Mouse (Mus musculus) heart, embryonic 10.5 days (tissue): ENCODE measurements around the gene Gm5148. TPM values are rescaled to one million over a fixed set of nuclear protein-coding genes. Genes with fewer than 3 reads are reported as not detected.

Experiments used
- DNase-seq: peaks from one replicate; pipeline ENCODE4 v3.0.0-alpha.2; 2017; ENCODE audit warnings: low spot score
- H3K27ac ChIP-seq: fragments of 300-500 bp; sonication (generic); 2 replicates; pipeline ENCODE4 v1.5.1; 2016; ENCODE audit warnings: mild to moderate bottlenecking
- H3K27me3 ChIP-seq: fragments of 300-500 bp; sonication (generic); 2 replicates; pipeline ENCODE4 v1.6.1; 2016; ENCODE audit warnings: mild to moderate bottlenecking; ENCODE audit not compliant: poor library complexity, insufficient read depth, severe bottlenecking
- H3K36me3 ChIP-seq: fragments of 300-500 bp; sonication (generic); 2 replicates; pipeline ENCODE4 v1.6.1; 2016; ENCODE audit warnings: mild to moderate bottlenecking, moderate library complexity
- H3K4me1 ChIP-seq: fragments of 300-500 bp; sonication (generic); 2 replicates; pipeline ENCODE4 v1.6.1; 2016; ENCODE audit warnings: mild to moderate bottlenecking
- H3K4me3 ChIP-seq: fragments of 300-500 bp; sonication (generic); 2 replicates; pipeline ENCODE4 v1.5.1; 2016; ENCODE audit warnings: mild to moderate bottlenecking, moderate library complexity
- H3K9me3 ChIP-seq: fragments of 300-500 bp; sonication (generic); 2 replicates; pipeline ENCODE4 v1.6.1; 2016; ENCODE audit warnings: mild to moderate bottlenecking, moderate library complexity
- WGBS: fragments of 180-500 bp; shearing (Covaris S2); methylation state at CpG from one replicate; pipeline ENCODE4 v1.1.7; 2016; 5-methylcytosine and 5-hydroxymethylcytosine counted together
- polyA plus RNA-seq: library from polyadenylated mRNA; unstranded; fragments of >200 nt; fragmentation: Nextera tagmentation; extraction: Ambion mirVana; gene quantifications from 2 replicates; pipeline ENCODE4 v1.2.1, GENCODE M21; 2016

The Gm5148 gene
- 2.0 and 2.5 TPM in 2 replicates for polyA plus RNA-seq

- 1% methylated on average over 24 of the region's 24 CpGs for WGBS
- H3K27ac ChIP-seq: peak within 1 kb of the TSS; percentile 62
Measured at GRCm38 (mm10) chr3:37724171-37724804, at the start of gene Gm5148. Gene Gm5148, minus strand, starts transcription at chr3:37724490.

GRCm38 (mm10) chr3:37770951-37771350, 46.7 kb upstream of the Gm5148 start:
- H3K4me1 ChIP-seq: peaks cover 11% of the 10 kb centered on the region; the same call in 1 of the 2 replicates
- H3K27me3 ChIP-seq: no peaks in the 10 kb centered on the region
- no peaks in the 10 kb centered on the region for H3K36me3 ChIP-seq
- no peak overlapping the region for H3K4me3 ChIP-seq
- no peak overlapping the region for H3K27ac ChIP-seq
- DNase-seq: no peak
- H3K9me3 ChIP-seq: no peaks in the 10 kb centered on the region

More at GRCm38 (mm10) chr3:37724171-37724804, at the start of gene Gm5148:
- Histone ChIP-seq H3K36me3 (no peaks in the 10 kb centered on the region), H3K4me3 (peak within 1 kb of the TSS; percentile 62), H3K4me1 (peaks cover 22% of the 10 kb centered on the region), H3K27me3 (peaks cover 52% of the 10 kb centered on the region), H3K9me3 (no peaks in the 10 kb centered on the region)
- DNase-seq: no peak

GRCm38 (mm10) chr3:37769268-37769756, 45.0 kb upstream of the Gm5148 start:
- Histone ChIP-seq H3K36me3 (no peaks in the 10 kb centered on the region), H3K4me3 (no peak overlapping the region), H3K27me3 (no peaks in the 10 kb centered on the region), H3K27ac (no peak overlapping the region), H3K4me1 (peaks cover 11% of the 10 kb centered on the region; the same call in 1 of the 2 replicates), H3K9me3 (no peaks in the 10 kb centered on the region)
- WGBS: 37% methylated on average over 5 of the region's 5 CpGs
- DNase-seq: no peak

GRCm38 (mm10) chr3:37767147-37768015, 43.1 kb upstream of the Gm5148 start:
- no peaks in the 10 kb centered on the region for H3K36me3 ChIP-seq
- no peaks in the 10 kb centered on the region for H3K27me3 ChIP-seq
- DNase-seq: no peak
- no peaks in the 10 kb centered on the region for H3K9me3 ChIP-seq
- H3K27ac ChIP-seq: no peak overlapping the region
- no peak overlapping the region for H3K4me3 ChIP-seq
- peaks cover 11% of the 10 kb centered on the region; the same call in 1 of the 2 replicates for H3K4me1 ChIP-seq
- 52% methylated on average over 12 of the region's 12 CpGs for WGBS

GRCm38 (mm10) chr3:37766628-37767027, 42.3 kb upstream of the Gm5148 start:
- no peak overlapping the region for H3K27ac ChIP-seq
- no peaks in the 10 kb centered on the region for H3K27me3 ChIP-seq
- H3K4me3 ChIP-seq: no peak overlapping the region
- no peaks in the 10 kb centered on the region for H3K36me3 ChIP-seq
- 46% methylated on average over 4 of the region's 4 CpGs for WGBS
- H3K9me3 ChIP-seq: no peaks in the 10 kb centered on the region
- peaks cover 11% of the 10 kb centered on the region; the same call in 1 of the 2 replicates for H3K4me1 ChIP-seq
- DNase-seq: no peak

GRCm38 (mm10) chr3:37765971-37766370, 41.7 kb upstream of the Gm5148 start:
- 78% methylated on average over 5 of the region's 5 CpGs for WGBS
- H3K27me3 ChIP-seq: no peaks in the 10 kb centered on the region
- no peak for DNase-seq
- H3K4me3 ChIP-seq: no peak overlapping the region
- H3K9me3 ChIP-seq: no peaks in the 10 kb centered on the region
- no peak overlapping the region for H3K27ac ChIP-seq
- no peaks in the 10 kb centered on the region for H3K36me3 ChIP-seq
- peaks cover 11% of the 10 kb centered on the region; the same call in 1 of the 2 replicates for H3K4me1 ChIP-seq

- DNase-seq: no peak
- Histone ChIP-seq H3K4me1 (peaks cover 11% of the 10 kb centered on the region; the same call in 1 of the 2 replicates), H3K36me3 (no peaks in the 10 kb centered on the region), H3K27me3 (no peaks in the 10 kb centered on the region), H3K4me3 (no peak overlapping the region), H3K9me3 (no peaks in the 10 kb centered on the region), H3K27ac (no peak overlapping the region)
- WGBS: 70% methylated on average over 3 of the region's 3 CpGs
Measured at GRCm38 (mm10) chr3:37765275-37765674, 41.0 kb upstream of the Gm5148 start.

GRCm38 (mm10) chr3:37762303-37762702, 38.0 kb upstream of the Gm5148 start:
- Histone ChIP-seq H3K27me3 (no peaks in the 10 kb centered on the region), H3K9me3 (0 out of 2 replicates have a peak, but pooled peaks cover 3% of the 10 kb centered on the region), H3K36me3 (no peaks in the 10 kb centered on the region), H3K4me1 (peaks cover 15% of the 10 kb centered on the region), H3K27ac (no peak overlapping the region), H3K4me3 (no peak overlapping the region)
- DNase-seq: no peak
- WGBS: 73% methylated on average over 3 of the region's 3 CpGs

GRCm38 (mm10) chr3:37761741-37762140, 37.5 kb upstream of the Gm5148 start:
- no peak overlapping the region for H3K27ac ChIP-seq
- no peaks in the 10 kb centered on the region for H3K36me3 ChIP-seq
- H3K9me3 ChIP-seq: 0 out of 2 replicates have a peak, but pooled peaks cover 3% of the 10 kb centered on the region
- peaks cover 15% of the 10 kb centered on the region for H3K4me1 ChIP-seq
- WGBS: 77% methylated on average over 5 of the region's 5 CpGs
- H3K27me3 ChIP-seq: no peaks in the 10 kb centered on the region
- H3K4me3 ChIP-seq: no peak overlapping the region
- no peak for DNase-seq

GRCm38 (mm10) chr3:37760866-37761265, 36.6 kb upstream of the Gm5148 start:
- H3K27ac ChIP-seq: no peak overlapping the region
- WGBS: 72% methylated on average over 6 of the region's 6 CpGs
- H3K9me3 ChIP-seq: 0 out of 2 replicates have a peak, but pooled peaks cover 3% of the 10 kb centered on the region
- H3K27me3 ChIP-seq: no peaks in the 10 kb centered on the region
- H3K4me3 ChIP-seq: no peak overlapping the region
- H3K36me3 ChIP-seq: no peaks in the 10 kb centered on the region
- no peak for DNase-seq
- peaks cover 15% of the 10 kb centered on the region for H3K4me1 ChIP-seq

- DNase-seq: no peak
- 31% methylated on average over 9 of the region's 9 CpGs for WGBS
- Histone ChIP-seq H3K27ac (peak overlapping the region; percentile 73; the same call in 1 of the 2 replicates), H3K4me3 (peak overlapping the region; percentile 48), H3K27me3 (no peaks in the 10 kb centered on the region), H3K36me3 (no peaks in the 10 kb centered on the region), H3K4me1 (peaks cover 15% of the 10 kb centered on the region), H3K9me3 (0 out of 2 replicates have a peak, but pooled peaks cover 3% of the 10 kb centered on the region)
Measured at GRCm38 (mm10) chr3:37758611-37759322, 34.5 kb upstream of the Gm5148 start.

GRCm38 (mm10) chr3:37758124-37758523, 33.8 kb upstream of the Gm5148 start:
- Histone ChIP-seq H3K4me3 (peak overlapping the region; percentile 48), H3K27ac (peak overlapping the region; percentile 73; the same call in 1 of the 2 replicates), H3K9me3 (0 out of 2 replicates have a peak, but pooled peaks cover 3% of the 10 kb centered on the region), H3K27me3 (no peaks in the 10 kb centered on the region), H3K4me1 (peaks cover 15% of the 10 kb centered on the region), H3K36me3 (no peaks in the 10 kb centered on the region)
- peak; percentile 82 for DNase-seq
- 5% methylated on average over 12 of the region's 12 CpGs for WGBS
